Mouse (Mus musculus): ENCODE measurements around the gene Sigirr.
A peak's percentile ranks its signal among the peaks of the same experiment; 100 is the strongest.

DNA sequence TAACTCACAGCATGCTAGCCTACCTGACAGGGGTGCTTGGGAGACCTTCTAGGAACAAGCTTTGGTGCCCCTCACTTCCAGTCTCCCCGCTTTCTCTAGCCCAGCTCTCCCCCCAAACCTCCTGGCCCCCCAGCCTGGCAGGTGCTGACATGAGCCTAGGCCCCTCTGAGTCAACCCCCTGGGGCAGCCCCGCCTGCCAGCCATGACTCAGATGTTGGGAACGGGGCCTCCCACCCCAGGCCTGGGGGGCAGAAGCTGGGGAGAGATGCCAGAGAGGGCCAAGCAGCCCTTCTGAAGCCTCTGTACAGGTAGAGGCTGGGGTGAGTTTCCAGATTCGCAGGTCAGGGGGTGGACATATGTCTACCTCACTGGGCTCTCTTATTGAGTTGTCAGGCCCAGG, 21.5 kb downstream of the Sigirr start:
- TF ChIP-seq CTCF (IDR thresholded peaks at IDR 0.05; ENCODE audit: low read depth) (no peak), EP300 (optimal IDR thresholded peaks at IDR 0.05) (peak; percentile 16)

Measured in stomach, postnatal 0 days (tissue).